Mouse (Mus musculus) spleen, postnatal 36 days (tissue): ENCODE data around the gene Elmsan1.

Experiments used
- DNase-seq, 2 experiments: peaks; one replicate each; pipeline ENCODE4 v3.0.0; 2022; ENCODE audit warnings: low spot score in 2 of 2, mixed read lengths in 1 of 2

Gene Elmsan1

DNA sequence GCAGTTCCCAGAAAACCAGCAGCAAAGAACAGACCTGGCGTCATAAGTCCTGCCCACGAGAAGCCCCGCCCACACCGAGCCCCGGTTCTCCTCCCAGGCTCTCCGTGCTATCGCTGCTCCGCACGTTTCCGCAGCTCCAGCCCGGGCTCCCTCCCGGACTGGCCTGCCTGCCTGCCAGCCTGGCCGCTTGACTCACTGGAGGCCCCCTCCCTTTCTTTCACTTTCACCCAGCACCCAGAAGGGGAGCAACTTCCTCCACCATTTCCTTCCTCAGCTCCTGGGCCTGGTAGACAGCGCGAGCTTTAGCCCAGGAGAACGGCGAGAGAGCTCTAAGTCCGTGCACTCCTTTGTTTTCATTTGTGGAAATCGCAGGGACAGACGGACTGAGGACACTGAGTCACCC lies 43.0 kb downstream of the Elmsan1 start:
- DNase-seq, result peak; percentile 89 to 92

DNA sequence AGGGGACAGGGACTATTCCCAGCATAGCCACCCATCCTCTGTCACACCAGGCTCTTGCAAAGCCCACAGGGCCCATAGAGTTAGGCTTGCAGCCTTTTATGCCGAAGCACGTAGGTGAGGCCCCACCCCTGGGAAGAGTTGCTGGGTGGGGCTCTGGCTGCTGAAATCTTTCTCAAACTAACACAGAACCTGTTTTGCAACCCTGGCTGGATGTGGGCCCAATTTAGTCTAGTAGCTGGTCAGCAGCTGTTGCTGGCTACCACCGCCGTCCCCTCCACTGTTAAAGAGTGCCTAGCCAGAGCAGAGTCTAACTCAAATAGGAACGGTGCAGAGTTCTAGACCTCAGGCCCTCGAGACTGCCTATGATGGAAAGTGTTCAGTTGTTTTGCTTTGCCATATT lies 43.8 kb downstream of the Elmsan1 start:
- no peak for DNase-seq

DNA sequence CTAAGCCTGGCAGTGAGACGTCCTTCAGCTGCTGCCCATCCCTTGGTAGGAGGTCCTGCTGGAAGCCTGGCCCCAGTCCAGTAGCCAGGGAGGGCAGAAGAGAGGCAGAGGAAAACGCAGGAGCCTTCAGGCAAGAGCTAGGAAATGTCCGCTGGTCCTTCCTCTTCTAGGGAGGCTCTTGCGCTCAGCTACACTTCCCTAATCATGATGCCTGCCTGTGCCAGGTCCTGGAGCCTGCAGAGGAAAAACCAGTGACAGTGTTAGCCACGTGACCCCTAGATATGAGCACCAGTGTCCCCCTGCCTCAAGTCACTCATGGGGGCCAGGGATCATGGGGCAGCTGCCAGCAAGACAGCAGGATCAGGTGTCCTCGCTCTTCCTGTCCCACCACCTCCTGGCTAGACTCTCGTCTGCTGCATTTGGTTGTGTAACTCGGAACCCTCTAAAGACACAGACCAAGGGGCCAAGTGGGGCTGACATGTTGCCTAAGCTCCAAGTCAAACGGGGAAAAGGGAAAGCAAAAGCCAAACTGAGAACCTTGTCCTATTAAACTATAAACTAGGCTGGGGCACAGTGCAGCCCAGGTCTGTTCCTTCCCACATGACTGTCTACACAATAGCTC lies 44.4 kb downstream of the Elmsan1 start:
- DNase-seq, result no peak

DNA sequence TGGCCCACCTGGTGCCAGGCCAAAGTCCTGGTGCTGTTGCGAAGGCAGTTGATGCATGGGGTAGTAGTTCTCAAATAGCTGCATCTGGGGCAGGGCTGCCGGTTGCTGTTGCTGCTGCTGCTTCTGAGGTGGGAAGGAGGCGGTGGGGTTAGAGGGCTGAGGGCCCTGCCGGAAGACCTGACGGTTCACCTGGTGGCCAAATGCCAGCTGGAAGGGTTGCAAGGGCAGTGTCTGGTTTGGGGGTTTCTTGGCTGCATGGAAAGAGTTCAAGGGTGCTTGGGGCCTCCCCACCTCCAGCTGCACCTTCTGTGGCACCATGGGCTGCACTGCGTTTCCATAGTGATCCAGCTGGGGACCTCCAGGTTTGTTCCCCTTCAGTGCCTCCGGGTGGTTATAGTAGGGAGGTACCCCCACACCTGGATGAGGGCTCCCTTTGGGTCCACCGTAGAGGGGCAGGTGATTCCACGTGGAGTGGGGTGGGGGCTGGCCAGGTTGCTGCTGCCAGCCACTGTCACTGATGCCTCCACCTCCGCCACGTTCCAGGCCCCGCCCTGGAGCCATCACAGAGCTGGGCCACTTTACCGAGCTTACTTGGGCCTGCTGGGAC lies 45.3 kb downstream of the Elmsan1 start:
- no peak for DNase-seq

DNA sequence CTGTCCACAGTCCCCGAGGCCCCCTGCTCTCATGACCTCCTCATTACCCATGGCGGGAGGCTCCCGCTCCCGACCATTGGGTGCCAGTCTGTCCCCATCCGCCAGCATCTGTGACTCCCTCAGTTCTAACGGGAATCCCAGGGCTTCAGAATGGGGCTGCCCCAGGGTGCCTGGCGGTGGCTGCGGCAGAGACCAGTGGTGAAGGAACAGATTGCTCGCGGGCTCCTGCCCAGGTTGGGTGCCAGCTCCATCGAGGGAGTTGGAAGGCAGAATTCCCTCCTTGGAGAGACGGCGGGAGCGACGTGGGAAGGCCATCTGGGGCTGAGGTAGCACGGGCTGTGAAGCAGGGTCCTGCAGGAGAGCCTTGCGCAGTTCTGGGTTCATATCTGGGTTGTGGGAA lies 45.8 kb downstream of the Elmsan1 start:
- DNase-seq, result no peak

DNA sequence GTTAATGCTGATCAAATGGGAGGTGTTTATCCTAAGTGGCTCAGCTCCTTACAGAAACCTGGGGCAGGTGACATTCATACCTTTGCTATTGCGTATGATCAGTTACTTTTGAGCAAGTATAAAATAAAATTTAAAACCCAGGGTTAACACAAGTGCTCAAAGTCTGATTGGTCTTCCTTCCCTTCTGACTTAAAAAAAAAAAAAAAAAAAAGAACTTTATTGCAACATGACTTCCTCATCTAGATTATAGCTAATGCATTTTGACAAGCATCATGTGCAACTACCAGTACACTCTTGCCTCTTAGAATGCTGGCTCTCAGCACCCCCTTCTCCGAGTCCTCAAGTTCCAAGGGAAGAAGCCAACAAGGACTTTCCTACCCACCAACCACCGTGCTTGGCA lies 46.5 kb downstream of the Elmsan1 start:
- no peak for DNase-seq

DNA sequence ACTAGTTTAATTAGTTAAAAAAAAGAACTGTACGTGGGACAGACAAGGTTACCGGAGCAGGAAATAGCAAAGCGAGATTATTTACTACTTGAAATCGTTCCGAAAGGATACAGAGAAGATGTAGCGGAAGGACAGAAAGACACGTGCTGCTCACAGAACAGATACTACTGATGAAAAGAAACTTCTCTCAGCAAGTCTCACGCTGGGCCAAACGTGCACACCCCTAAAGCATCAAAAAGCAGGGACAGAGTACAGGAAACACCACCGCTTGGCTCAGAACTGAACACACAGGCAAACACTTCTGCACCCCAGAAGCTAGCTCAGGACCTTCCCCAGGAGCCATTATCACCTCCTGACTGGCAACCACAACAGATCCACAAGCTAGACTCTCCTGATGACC lies 48.1 kb downstream of the Elmsan1 start:
- no peak for DNase-seq

DNA sequence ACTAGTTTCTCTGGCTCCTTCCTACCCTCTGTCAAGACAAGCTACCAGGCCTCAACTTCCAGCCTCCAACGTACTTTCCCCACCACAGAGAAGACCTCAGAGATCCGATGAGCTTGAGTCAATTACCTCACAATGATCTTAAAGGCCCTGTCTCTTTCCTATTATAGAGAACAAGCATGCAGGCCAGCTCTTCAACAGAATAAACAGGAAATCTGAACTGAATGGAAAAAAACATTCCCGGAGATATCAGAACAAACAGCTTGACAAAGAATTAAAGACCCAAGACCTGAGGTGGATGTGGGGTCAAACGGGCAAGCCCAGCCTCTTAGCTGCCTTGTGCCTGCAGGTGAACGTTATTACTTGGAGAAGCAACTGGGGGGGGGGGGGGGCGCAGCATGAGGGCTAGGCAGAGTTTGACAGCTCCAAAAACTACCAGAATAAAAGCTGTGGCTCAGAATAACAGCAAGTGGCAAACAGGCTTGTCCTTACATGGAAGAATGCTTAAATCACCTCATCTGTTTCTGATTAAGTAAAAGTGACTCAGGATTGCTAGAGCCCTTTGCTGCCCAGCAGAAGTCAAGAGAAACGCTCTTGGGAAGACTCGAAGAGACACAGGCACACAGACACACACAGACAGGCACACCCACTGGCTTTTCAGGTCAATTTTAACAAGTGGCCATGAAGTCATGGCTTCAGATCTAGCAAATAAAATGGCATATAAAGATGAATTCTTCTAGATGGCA lies 52.9 kb downstream of the Elmsan1 start:
- DNase-seq, result no peak

DNA sequence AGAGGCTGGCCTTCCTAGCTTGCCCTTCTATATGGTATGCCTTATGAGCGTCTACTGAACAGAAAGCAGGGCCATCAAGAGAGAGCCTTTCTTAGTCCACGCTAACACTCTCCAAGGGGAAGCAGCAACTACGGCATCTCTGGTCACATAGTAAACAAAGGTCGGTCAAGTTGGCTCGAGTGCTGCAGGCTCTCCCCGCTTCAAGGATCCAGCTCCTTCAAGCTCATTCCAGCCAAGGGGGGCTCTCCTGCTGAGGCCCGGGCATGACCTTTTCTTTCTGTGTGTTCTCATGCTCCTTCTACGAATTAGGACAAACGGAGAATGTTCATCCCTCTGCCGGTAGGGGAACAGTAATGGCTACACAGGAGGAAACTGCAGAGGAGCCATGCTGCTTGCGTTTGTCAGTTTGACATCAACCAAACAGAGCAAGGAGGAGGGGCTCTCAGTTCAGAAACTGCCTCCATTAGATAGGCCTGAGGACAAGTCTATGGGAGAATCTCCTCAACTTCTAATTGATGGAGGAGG lies 55.0 kb downstream of the Elmsan1 start:
- no peak for DNase-seq

DNA sequence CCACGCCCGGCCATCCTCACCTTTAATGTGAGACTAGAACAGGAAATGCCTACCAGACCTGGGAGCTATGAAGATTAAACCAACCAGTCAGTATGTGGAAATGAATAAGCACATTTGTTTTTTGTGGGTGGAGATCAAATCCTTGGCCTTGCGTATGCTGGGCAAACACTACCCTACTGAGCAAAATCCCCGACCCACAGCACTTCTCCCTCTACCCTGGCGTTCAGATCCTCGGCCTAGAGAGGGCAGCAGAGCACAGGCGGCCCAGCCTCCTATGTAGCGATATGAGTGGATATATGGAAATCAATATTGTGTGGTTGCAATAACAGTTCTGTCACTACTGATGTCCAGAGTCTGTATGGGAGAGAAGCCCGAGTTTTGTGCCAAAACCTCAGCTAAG lies 55.5 kb downstream of the Elmsan1 start:
- DNase-seq, result peak; percentile 53 to 60

DNA sequence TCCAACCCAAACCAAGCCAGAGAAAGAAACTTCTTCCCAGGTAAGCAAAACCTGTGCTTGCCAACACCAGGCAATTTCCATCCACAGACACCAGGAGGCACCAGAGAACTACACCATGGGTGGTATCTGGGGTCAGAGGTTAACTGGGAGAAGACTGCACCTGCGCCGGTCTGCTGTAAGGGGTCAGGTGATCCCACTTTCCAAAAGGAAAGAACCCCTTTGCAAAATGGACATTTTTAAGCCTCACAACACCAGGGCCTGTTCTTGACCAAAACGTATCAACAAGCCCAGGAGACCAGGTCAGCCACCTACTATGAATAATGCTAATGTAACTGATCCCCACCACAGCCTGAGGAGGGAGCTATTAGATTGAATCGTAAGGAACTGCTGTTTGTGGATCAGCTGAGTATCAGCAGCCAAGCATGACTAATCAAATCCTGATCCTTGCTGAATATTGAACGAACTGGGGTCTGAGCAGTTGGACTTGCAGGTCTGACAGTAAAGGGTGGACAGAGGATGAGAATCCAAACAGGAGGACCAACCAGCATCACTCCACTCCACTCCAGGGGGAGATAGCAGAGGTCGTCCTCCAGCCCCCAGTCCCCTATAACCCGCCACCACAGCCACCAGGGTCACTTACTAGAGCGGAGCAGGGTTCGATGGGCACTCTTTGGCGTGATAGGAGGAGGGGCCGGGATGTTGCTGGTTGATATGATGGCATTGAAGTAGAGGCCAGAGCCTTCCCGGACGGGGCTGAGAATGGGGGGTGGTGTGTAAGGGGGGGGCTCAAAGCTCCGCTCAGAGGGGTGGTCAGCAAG lies 56.9 kb downstream of the Elmsan1 start:
- no peak for DNase-seq

DNA sequence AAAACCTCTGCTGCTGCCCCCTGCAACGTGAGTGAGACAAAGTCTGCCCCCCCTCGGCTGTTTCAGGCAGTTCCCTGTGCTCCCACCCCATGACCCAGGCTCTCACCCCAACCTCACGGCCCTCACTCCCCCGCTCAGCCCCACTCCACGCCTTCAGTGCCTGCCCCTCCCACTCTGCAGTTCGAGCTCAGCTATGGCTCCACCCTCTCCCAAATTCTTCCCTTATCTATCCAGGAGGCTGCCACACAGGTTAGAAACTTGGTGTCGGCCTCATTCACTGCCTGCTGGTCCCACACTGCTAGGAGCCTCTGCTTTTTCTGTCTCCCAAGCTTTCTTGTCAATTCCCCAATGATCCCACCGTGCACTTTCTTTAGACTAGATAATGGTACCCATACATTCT lies 57.6 kb downstream of the Elmsan1 start:
- no peak for DNase-seq

DNA sequence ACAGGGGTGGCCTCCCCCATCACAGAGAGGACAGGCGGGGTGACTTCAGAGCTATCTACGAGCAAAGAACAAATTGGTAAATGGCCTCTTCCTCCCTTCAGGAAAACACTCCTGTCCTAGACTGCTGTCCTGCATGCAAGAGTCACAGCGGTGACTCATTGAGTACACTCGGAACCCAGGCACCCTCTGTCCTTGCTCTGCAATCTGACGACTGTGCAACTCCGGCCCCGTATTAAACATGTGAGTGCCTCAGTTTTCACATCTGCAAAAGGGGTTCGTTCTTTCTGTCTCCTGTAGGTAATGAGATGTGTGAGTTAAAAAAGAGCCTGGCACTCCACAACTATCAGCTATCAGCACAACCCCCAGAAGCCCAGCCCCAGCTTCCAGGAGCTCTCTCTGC lies 58.2 kb downstream of the Elmsan1 start:
- DNase-seq, result no peak

DNA sequence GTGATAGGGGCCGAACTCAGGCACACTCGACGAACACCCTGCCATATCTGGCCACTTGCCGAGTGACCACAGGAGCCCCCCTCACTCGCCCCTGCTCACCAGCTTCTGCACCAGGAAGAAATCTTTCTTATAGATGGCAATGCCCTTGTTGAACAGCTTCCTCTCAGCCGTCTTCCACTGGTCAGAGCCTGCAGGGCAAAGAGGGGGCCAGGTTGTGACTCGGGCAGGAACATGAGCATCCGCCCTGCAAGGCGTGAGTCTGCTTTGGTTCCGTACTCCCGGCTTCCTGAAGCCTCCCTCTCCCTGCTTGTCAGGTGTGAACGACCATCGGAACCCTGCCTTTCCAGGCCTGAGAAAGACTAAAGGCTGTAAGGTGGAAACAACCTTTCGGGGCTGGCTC lies 60.5 kb downstream of the Elmsan1 start:
- no peak for DNase-seq

DNA sequence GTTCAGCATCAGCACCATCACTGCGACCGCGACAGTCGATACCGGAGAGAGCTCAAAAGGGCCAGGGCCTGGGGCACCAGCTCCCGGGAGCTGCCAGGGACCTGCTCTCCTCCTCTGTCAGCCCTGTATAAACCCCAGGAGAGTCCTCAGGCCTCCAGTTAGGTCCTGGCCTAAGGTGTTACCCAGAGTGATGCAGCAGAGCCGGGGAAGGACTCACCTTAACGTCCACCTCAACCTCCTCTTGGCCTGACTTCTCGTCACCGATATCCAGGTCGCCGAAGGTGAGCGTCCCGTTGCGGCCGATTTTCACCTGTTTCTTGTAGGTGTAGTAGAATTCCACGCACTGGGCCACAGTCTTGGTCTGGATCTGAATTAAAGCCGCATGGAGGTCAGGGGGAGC lies 62.5 kb downstream of the Elmsan1 start:
- no peak for DNase-seq

DNA sequence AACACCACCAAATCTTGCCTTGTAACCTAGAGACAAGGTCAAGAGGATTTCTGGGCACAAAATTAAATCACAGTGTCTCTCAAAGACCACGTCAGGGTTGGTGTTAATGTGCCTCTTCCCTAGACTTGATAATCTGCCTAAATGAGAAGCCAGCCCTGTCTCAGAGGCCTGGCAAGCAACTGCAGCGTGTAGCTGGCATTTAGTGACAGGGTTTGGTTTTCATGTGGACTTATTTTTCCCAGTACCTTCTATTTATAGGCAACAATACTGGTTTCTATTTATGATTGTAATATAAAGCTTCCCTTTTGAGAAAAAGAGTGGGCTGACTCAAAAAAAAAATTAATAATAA lies 63.2 kb downstream of the Elmsan1 start:
- no peak for DNase-seq

DNA sequence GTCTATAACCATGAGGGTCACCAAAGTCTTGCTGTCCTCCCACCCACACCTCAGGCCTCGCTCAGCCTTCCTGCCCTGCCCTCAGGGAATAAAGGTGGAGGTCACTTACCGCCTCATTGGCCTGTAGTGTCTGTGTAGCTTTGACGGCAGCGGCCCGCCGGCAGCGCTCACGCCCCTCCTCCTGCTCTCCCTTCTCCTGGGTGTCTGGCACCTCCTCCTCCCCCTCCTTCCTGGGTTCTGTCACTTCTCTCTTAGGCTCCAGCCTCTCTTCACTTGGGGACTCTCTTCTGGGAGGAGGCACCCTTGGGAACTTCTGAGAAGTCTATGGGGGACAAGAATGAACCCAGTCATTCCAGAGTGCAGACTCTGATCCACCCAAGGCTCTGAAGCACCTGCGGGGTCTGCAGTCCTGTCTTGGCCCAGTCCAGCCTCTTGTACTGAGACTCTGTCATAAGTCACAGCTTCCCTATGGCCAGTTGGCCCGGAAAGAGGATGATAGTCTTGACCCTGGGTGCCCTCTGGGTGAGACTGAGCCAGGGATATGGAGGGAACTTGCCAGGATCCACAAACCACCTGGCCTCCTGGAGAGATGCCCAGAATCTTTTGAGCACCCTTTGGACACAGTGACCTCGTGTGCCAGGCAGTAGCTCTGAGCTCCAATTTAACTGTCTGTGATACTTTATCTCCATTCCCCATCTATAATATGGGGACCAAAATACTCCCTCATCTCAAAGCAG lies 63.7 kb downstream of the Elmsan1 start:
- DNase-seq, result no peak

DNA sequence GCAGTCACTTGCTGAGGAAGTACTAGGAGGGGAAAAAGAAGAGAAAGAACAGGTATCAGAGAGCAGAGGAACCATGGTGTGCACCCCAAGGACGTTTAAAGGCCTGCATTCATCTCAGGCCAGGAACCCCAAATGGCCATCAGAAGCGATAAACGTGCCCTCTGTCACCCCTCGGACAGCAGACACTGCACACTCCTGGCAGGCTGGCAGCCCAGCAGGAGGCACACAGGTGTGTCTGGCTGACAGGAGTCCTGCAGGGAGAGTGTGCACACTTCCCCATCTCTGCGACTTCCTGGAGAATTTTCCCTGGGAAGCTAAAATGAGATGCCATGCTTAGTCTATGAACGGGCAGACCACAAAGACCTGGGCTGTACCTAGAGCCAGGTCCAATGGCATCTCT lies 65.3 kb downstream of the Elmsan1 start:
- DNase-seq, result no peak

DNA sequence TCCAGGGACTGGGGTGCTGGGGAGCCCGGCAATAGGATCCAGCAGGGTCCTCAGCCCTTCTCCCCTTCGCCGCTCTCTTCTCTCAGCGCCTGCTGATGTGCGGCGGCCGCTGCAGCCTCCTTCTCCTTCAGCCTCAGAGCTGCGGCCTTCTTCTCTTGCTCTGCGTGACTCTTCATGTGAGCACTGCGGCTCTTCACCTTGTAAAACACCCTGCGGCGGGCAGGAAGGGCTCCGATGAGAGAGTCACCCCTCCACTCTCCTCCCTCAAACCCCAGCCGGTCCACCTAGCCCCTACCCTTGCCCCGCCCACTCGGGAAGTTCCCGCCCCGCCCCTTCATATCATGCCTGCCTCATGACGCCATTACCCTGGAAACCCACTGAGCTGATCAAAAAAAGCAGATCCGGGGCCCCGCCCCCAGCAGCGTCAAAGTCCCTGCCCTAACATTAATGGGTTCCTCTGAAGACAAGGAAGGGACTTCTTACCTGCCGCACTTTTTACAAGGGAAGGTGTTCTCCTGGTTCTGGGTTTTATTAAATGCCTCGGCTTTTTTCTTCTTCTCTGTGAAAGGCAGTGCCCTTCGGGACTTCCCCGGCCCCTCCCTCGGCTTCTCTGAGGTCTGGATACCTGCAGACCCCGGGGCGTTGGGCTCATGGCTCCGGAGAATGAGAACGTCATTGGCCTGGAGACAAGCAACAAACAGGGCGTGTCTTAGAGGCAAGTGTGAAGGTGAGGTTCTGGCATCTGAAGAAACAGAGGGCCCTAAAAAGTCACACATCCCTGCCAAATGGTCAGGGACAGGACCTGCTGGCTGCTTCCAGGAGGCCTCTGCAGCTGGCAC lies 66.1 kb downstream of the Elmsan1 start:
- peak in 1 of 2 experiments; percentile 47 for DNase-seq

DNA sequence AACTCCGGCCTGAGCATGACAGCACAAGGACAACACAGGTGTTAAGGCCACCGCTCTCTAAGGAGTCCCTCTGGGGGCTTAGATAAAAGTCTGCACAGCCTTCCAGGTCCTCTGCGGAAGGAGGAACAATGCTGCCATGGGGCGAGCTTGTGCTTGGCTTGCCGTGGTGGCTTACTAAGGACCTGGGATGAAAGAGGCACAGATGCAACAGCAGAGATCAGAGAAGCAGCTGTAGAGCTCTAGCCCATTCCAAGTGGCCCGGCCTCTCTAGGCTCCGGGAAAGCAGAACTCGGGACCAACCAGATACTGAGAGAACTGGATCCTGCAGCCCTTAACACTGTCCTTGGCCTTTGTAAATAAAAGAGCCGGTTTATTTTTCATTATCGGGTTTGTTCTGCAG lies 66.8 kb downstream of the Elmsan1 start:
- no peak for DNase-seq

DNA sequence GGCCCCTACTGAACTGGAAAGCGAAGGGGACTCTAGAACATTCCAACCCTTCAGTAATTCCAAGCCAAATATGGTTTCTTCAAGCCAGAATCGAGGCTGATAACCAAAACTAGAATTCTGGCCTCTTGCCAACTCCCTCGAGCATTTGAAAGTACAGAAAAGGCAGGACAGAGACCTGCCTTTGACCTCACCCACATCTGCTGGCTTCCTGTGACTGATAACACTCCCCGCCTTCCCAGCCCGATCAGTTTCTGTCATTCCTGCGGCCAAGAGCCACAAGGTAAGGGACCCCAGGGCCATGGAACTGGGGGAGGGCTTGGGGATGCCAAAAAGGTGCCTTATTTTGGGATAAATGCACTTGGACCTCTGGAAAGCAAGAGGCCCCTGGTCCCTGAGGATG lies 67.7 kb downstream of the Elmsan1 start:
- peak; percentile 68 to 82 for DNase-seq
